Mouse (Mus musculus): ENCODE results near the gene Phrf1. TPM values are rescaled to one million over a fixed set of nuclear protein-coding genes. Genes with fewer than 3 reads are reported as not detected.

Phrf1 gene
- polyA plus RNA-seq, 1 experiment from 2014 or later: 73.3 TPM

DNA sequence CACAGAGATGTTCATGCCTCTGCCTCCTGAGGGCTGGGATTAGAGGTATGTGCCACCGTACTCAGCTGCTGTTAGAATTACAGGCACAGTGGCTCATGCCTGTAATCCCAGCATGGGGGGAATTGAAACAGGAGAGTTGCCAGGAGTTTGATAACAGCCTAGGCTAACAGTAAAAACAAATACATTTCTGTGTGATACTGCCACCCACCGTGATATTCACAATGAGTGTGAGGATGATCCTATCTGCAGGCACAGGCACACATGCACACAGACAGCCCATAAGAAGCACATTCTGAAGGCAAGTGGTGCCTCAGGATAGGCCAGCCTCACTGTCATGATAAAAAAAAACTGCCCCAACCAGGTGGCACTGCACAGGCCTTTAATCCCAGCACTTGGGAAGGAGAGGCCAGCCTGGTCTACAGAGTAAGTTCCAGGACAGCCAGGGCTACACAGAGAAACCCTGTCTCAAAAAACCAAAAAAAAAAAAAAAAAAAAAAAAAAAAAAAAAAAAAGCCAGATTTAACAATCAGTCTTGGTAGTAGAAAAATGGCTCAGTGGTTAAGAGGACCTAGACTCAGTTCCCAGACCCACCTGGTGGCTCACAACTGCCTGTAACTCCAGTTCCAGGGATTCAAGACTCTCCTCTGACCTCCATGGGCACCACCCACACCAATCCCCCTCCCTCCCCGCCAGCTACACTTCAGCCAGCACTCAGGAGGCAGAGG, 69.5 kb downstream of the Phrf1 start:
- Histone ChIP-seq H3K27me3 (replicated peaks; ENCODE audit: control insufficient read depth, insufficient read depth, low read length) (peaks cover 31% of the 10 kb centered on the region), H3K27ac (ENCODE audit: low read depth) (no peak overlapping the region), H3K4me3 (ENCODE audit: low read depth, low read length) (no peak overlapping the region), H3K36me3 (ENCODE audit: control insufficient read depth, insufficient read depth, low read length) (peaks cover 56% of the 10 kb centered on the region), H3K4me2 (ENCODE audit: low read length) (no peak overlapping the region), H3K9ac (ENCODE audit: low read length) (no peak overlapping the region), H3K4me1 (replicated peaks; ENCODE audit: control insufficient read depth, insufficient read depth, low read length) (peaks cover 13% of the 10 kb centered on the region), H3K9me3 (ENCODE audit: control insufficient read depth, low read length) (no peaks in the 10 kb centered on the region)
- WGBS: 74% methylated on average over 3 of the region's 3 CpGs
- ATAC-seq (replicated peaks; ENCODE audit: low FRiP score, low TSS enrichment, low read depth) (no peak), DNase-seq (ENCODE audit: low spot score) (no peak)

DNA sequence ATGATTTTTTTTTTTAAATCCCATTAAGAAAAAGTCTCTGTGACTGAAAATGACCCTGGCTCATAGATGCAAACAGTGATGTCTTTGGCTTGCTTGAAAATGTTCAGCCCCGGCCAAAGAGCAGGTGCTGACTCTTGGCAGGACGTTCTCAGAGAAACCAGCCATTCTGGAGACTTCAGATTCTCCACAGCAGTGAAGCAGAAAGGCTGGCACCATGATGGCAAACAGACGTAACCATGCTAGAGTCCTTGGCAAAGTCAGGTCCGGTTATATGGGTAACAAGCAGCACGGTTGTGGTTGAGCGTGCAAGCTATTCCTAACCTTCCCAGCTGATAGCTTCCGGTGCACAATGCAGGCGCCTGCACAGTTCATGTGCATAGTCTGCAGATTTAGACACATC, 70.6 kb downstream of the Phrf1 start:
- ATAC-seq (replicated peaks; ENCODE audit: low FRiP score, low TSS enrichment, low read depth) (no peak), DNase-seq (ENCODE audit: low spot score) (no peak)
- peaks cover 66% of the 10 kb centered on the region for H3K36me3 ChIP-seq (ENCODE audit: control insufficient read depth, insufficient read depth, low read length)
- no peak overlapping the region for H3K4me2 ChIP-seq (ENCODE audit: low read length)
- H3K27me3 ChIP-seq (replicated peaks; ENCODE audit: control insufficient read depth, insufficient read depth, low read length): peaks cover 20% of the 10 kb centered on the region
- no peak overlapping the region for H3K27ac ChIP-seq (ENCODE audit: low read depth)
- peaks cover 6% of the 10 kb centered on the region for H3K4me1 ChIP-seq (replicated peaks; ENCODE audit: control insufficient read depth, insufficient read depth, low read length)
- no peak overlapping the region for H3K4me3 ChIP-seq (ENCODE audit: low read depth, low read length)
- H3K9ac ChIP-seq (ENCODE audit: low read length): no peak overlapping the region
- 93% methylated on average over 8 of the region's 8 CpGs for WGBS
- H3K9me3 ChIP-seq (ENCODE audit: control insufficient read depth, low read length): no peaks in the 10 kb centered on the region

DNA sequence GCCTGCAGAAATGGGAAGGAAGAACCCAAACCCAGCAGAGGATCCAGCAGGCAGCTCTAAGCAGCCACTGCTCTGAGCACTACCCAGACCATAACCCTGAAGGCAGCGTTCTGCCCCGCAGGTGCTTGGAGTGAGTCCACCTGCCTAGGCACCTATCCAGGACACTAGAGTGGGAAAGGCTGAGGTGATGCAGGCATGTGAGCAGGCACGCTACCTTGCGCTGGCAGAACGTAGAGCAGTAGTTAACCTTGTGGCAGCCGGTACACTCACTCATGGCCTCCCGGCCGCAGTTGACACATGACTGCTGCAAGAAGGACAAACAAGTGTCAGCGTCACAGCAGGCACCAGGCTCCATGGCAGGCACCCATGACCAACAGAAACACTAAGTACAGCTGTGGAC, 72.8 kb downstream of the Phrf1 start:
- peaks cover 86% of the 10 kb centered on the region for H3K36me3 ChIP-seq (ENCODE audit: control insufficient read depth, insufficient read depth, low read length)
- H3K27me3 ChIP-seq (replicated peaks; ENCODE audit: control insufficient read depth, insufficient read depth, low read length): no peaks in the 10 kb centered on the region
- no peak overlapping the region for H3K4me2 ChIP-seq (ENCODE audit: low read length)
- H3K27ac ChIP-seq (ENCODE audit: low read depth): no peak overlapping the region
- DNase-seq (ENCODE audit: low spot score) (no peak), ATAC-seq (replicated peaks; ENCODE audit: low FRiP score, low TSS enrichment, low read depth) (no peak)
- H3K4me1 ChIP-seq (replicated peaks; ENCODE audit: control insufficient read depth, insufficient read depth, low read length): no peaks in the 10 kb centered on the region
- H3K9me3 ChIP-seq (ENCODE audit: control insufficient read depth, low read length): no peaks in the 10 kb centered on the region
- no peak overlapping the region for H3K4me3 ChIP-seq (ENCODE audit: low read depth, low read length)
- no peak overlapping the region for H3K9ac ChIP-seq (ENCODE audit: low read length)
- 99% methylated on average over 9 of the region's 9 CpGs for WGBS

GRCm38 (mm10) chr7:141302702-141303268, 74.2 kb downstream of the Phrf1 start:
- ATAC-seq (replicated peaks; ENCODE audit: low FRiP score, low TSS enrichment, low read depth): no peak
- Histone ChIP-seq H3K4me3 (ENCODE audit: low read depth, low read length) (no peak overlapping the region), H3K27me3 (replicated peaks; ENCODE audit: control insufficient read depth, insufficient read depth, low read length) (no peaks in the 10 kb centered on the region), H3K27ac (ENCODE audit: low read depth) (no peak overlapping the region), H3K9me3 (ENCODE audit: control insufficient read depth, low read length) (no peaks in the 10 kb centered on the region), H3K4me2 (ENCODE audit: low read length) (no peak overlapping the region), H3K9ac (ENCODE audit: low read length) (no peak overlapping the region), H3K36me3 (ENCODE audit: control insufficient read depth, insufficient read depth, low read length) (peaks cover 89% of the 10 kb centered on the region), H3K4me1 (replicated peaks; ENCODE audit: control insufficient read depth, insufficient read depth, low read length) (no peaks in the 10 kb centered on the region)
- no peak for DNase-seq (ENCODE audit: low spot score)
- 84% methylated on average over 1 of the region's 1 CpGs for WGBS

DNA sequence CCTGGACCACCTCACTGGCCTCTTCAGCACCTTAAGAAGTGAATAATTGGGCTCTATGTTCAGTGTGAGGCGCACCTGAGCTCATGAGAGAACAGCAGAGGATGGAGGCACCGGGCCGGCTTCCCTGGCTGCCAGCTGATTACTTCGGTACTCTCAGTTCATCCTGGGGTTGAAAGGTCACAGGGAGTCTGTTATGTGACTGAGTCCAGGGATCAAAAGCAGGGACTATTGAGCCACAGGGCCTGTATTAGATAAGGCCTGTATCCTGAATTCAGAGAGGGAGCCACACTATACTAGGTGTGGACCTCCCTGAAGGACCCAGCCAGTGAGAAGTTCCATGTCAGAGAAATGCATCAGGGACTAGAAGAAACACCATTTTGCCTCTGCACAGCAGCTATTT, 76.0 kb downstream of the Phrf1 start:
- H3K9me3 ChIP-seq (ENCODE audit: control insufficient read depth, low read length): no peaks in the 10 kb centered on the region
- no peaks in the 10 kb centered on the region for H3K4me1 ChIP-seq (replicated peaks; ENCODE audit: control insufficient read depth, insufficient read depth, low read length)
- 80% methylated on average over 4 of the region's 4 CpGs for WGBS
- no peak overlapping the region for H3K4me3 ChIP-seq (ENCODE audit: low read depth, low read length)
- no peak overlapping the region for H3K4me2 ChIP-seq (ENCODE audit: low read length)
- no peak overlapping the region for H3K27ac ChIP-seq (ENCODE audit: low read depth)
- no peaks in the 10 kb centered on the region for H3K27me3 ChIP-seq (replicated peaks; ENCODE audit: control insufficient read depth, insufficient read depth, low read length)
- no peak for ATAC-seq (replicated peaks; ENCODE audit: low FRiP score, low TSS enrichment, low read depth)
- no peak for DNase-seq (ENCODE audit: low spot score)
- peaks cover 96% of the 10 kb centered on the region for H3K36me3 ChIP-seq (ENCODE audit: control insufficient read depth, insufficient read depth, low read length)
- no peak overlapping the region for H3K9ac ChIP-seq (ENCODE audit: low read length)

MicroRNAs within 50 kb of the gene (microRNA counts, 519-probe panel; counts per million panel counts)
- microRNA mmu-miR-210: 4,367 counts per million, percentile 70 among the panel's probes with 10 or more counts

Small RNA genes within 50 kb of the gene (microRNA-seq; reads per million reads assigned to microRNA genes)
- 846 reads per million, percentile 77 among the genes with 10 or more reads in this experiment for gene Mir210

Other genes starting within 250 kb of the Phrf1 start
- 295 and 303 TPM in 2 replicates for gene Ifitm3, start 218.0 kb upstream of the Phrf1 start, polyA plus RNA-seq (2014; fragmentation: Nextera tagmentation; extraction: Ambion mirVana)
- gene Ifitm6, start 210.9 kb upstream of the Phrf1 start, polyA plus RNA-seq (2014; fragmentation: Nextera tagmentation; extraction: Ambion mirVana): 0.78 and 1.2 TPM in 2 replicates
- not detected in 2 replicates for gene Gm17387, start 199.7 kb upstream of the Phrf1 start, polyA plus RNA-seq (2014; fragmentation: Nextera tagmentation; extraction: Ambion mirVana)
- 9.2 and 13.6 TPM in 2 replicates for gene B4galnt4, start 167.7 kb upstream of the Phrf1 start, polyA plus RNA-seq (2014; fragmentation: Nextera tagmentation; extraction: Ambion mirVana)
- 11.6 and 14.7 TPM in 2 replicates for gene Pkp3, start 150.6 kb upstream of the Phrf1 start, polyA plus RNA-seq (2014; fragmentation: Nextera tagmentation; extraction: Ambion mirVana)
- 10.6 and 11.2 TPM in 2 replicates for gene Sigirr, start 128.2 kb upstream of the Phrf1 start, polyA plus RNA-seq (2014; fragmentation: Nextera tagmentation; extraction: Ambion mirVana)
- 18.5 and 20.3 TPM in 2 replicates for gene Ano9, start 111.0 kb upstream of the Phrf1 start, polyA plus RNA-seq (2014; fragmentation: Nextera tagmentation; extraction: Ambion mirVana)
- 62.6 and 63.9 TPM in 2 replicates for gene Ptdss2, start 106.4 kb upstream of the Phrf1 start, polyA plus RNA-seq (2014; fragmentation: Nextera tagmentation; extraction: Ambion mirVana)
- 121 and 123 TPM in 2 replicates for gene Rnh1, start 55.9 kb upstream of the Phrf1 start, polyA plus RNA-seq (2014; fragmentation: Nextera tagmentation; extraction: Ambion mirVana)
- 72.6 and 96.6 TPM in 2 replicates for gene Hras, start 34.8 kb upstream of the Phrf1 start, polyA plus RNA-seq (2014; fragmentation: Nextera tagmentation; extraction: Ambion mirVana)
- gene Lrrc56, start 34.6 kb upstream of the Phrf1 start, polyA plus RNA-seq (2014; fragmentation: Nextera tagmentation; extraction: Ambion mirVana): 3.9 and 4.9 TPM in 2 replicates
- 2.7 and 2.8 TPM in 2 replicates for gene Lmntd2, start 14.7 kb upstream of the Phrf1 start, polyA plus RNA-seq (2014; fragmentation: Nextera tagmentation; extraction: Ambion mirVana)
- 60.3 and 61.4 TPM in 2 replicates for gene Rassf7, start 12.9 kb upstream of the Phrf1 start, polyA plus RNA-seq (2014; fragmentation: Nextera tagmentation; extraction: Ambion mirVana)
- 2.7 and 3.1 TPM in 2 replicates for gene Irf7, start 37.7 kb downstream of the Phrf1 start, polyA plus RNA-seq (2014; fragmentation: Nextera tagmentation; extraction: Ambion mirVana)
- gene Cdhr5, start 48.0 kb downstream of the Phrf1 start, polyA plus RNA-seq (2014; fragmentation: Nextera tagmentation; extraction: Ambion mirVana): 31.9 and 36.8 TPM in 2 replicates
- gene Sct, start 50.3 kb downstream of the Phrf1 start, polyA plus RNA-seq (2014; fragmentation: Nextera tagmentation; extraction: Ambion mirVana): 136 and 201 TPM in 2 replicates
- gene Drd4, start 63.2 kb downstream of the Phrf1 start, polyA plus RNA-seq (2014; fragmentation: Nextera tagmentation; extraction: Ambion mirVana): 0.39 and 0.93 TPM in 2 replicates
- 86.2 and 90.9 TPM in 2 replicates for gene Deaf1, start 98.9 kb downstream of the Phrf1 start, polyA plus RNA-seq (2014; fragmentation: Nextera tagmentation; extraction: Ambion mirVana)
- gene Tmem80, start 99.0 kb downstream of the Phrf1 start, polyA plus RNA-seq (2014; fragmentation: Nextera tagmentation; extraction: Ambion mirVana): 23.1 and 27.0 TPM in 2 replicates
- gene Eps8l2, start 110.1 kb downstream of the Phrf1 start, polyA plus RNA-seq (2014; fragmentation: Nextera tagmentation; extraction: Ambion mirVana): 49.4 and 61.2 TPM in 2 replicates
- 339 and 344 TPM in 2 replicates for gene Taldo1, start 163.4 kb downstream of the Phrf1 start, polyA plus RNA-seq (2014; fragmentation: Nextera tagmentation; extraction: Ambion mirVana)
- 49.2 and 56.2 TPM in 2 replicates for gene Gatd1, start 185.4 kb downstream of the Phrf1 start, polyA plus RNA-seq (2014; fragmentation: Nextera tagmentation; extraction: Ambion mirVana)
- gene Cend1, start 200.7 kb downstream of the Phrf1 start, polyA plus RNA-seq (2014; fragmentation: Nextera tagmentation; extraction: Ambion mirVana): 1.5 and 1.8 TPM in 2 replicates
- 34.7 and 35.3 TPM in 2 replicates for gene Slc25a22, start 209.1 kb downstream of the Phrf1 start, polyA plus RNA-seq (2014; fragmentation: Nextera tagmentation; extraction: Ambion mirVana)
- gene Pidd1, start 215.2 kb downstream of the Phrf1 start, polyA plus RNA-seq (2014; fragmentation: Nextera tagmentation; extraction: Ambion mirVana): 10.6 and 11.5 TPM in 2 replicates
- 1,554 and 1,709 TPM in 2 replicates for gene Rplp2, start 218.6 kb downstream of the Phrf1 start, polyA plus RNA-seq (2014; fragmentation: Nextera tagmentation; extraction: Ambion mirVana)
- 24.6 and 30.2 TPM in 2 replicates for gene Pnpla2, start 226.4 kb downstream of the Phrf1 start, polyA plus RNA-seq (2014; fragmentation: Nextera tagmentation; extraction: Ambion mirVana)
- gene Cracr2b, start 232.3 kb downstream of the Phrf1 start, polyA plus RNA-seq (2014; fragmentation: Nextera tagmentation; extraction: Ambion mirVana): 13.8 and 14.0 TPM in 2 replicates
- gene Cd151, start 238.6 kb downstream of the Phrf1 start, polyA plus RNA-seq (2014; fragmentation: Nextera tagmentation; extraction: Ambion mirVana): 73.4 and 73.5 TPM in 2 replicates
- 67.7 and 73.4 TPM in 2 replicates for gene Polr2l, start 246.3 kb downstream of the Phrf1 start, polyA plus RNA-seq (2014; fragmentation: Nextera tagmentation; extraction: Ambion mirVana)
- gene Tspan4, start 246.5 kb downstream of the Phrf1 start, polyA plus RNA-seq (2014; fragmentation: Nextera tagmentation; extraction: Ambion mirVana): 75.1 and 83.9 TPM in 2 replicates